Mouse (Mus musculus): ENCODE measurements around the gene Crispld2. TPM values are rescaled to one million over a fixed set of nuclear protein-coding genes. Genes with fewer than 3 reads are reported as not detected.

Gene Crispld2
- polyA plus RNA-seq, 1 experiment, result not detected

DNA sequence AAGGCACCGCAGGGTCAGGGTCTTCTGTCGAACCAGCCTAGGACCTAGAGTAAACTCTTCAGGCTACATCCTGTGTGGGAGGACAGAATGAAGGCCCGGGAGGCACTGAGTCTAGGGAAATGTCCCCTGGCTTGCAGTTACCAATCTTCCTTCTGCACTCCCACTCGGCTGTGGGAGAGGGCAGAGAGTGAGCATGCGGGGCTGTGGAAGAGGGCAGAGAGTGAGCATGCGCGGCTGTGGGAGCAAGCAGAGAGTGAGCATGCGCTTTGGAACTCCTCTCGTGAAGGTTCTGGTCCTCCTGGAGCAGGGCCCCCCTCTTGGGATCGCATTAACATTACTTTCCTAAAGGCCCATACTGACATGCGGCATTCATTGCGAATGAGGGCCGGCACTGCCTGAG lies 25.1 kb downstream of the Crispld2 start:
- H3K27me3 ChIP-seq (ENCODE audit: control insufficient read depth), result no peaks in the 10 kb centered on the region
- no peaks in the 10 kb centered on the region for H3K9me3 ChIP-seq (ENCODE audit: control insufficient read depth, low read length)
- no peaks in the 10 kb centered on the region for H3K4me1 ChIP-seq (ENCODE audit: control insufficient read depth)
- H3K36me3 ChIP-seq (ENCODE audit: control insufficient read depth), result no peaks in the 10 kb centered on the region
- H3K4me3 ChIP-seq (replicated peaks), result no peak overlapping the region
- TF ChIP-seq GATA1 (IDR thresholded peaks at IDR 0.05; ENCODE audit: low read length) (no peak), TAL1 (IDR thresholded peaks at IDR 0.05; ENCODE audit: low read length) (no peak)

DNA sequence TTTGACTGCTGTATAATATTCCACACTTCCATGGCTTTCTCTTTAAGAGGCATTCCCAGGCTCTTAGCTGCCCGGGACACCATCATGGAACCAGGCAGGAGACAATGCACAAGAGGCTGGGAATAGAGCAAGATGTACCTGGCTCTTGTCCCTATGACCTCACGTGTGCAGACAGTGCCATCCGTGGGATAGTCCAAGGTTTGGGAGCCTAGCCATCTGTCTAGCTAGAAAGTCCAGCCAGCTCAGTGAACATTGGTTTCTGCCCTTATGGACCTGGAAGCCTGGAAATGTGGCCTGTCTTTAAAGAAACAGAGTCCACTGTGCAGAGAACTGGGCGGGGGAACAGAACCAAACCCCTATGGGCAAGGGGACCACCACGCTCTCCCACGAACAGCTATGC lies 25.5 kb downstream of the Crispld2 start:
- TF ChIP-seq GATA1 (IDR thresholded peaks at IDR 0.05; ENCODE audit: low read length) (no peak), TAL1 (IDR thresholded peaks at IDR 0.05; ENCODE audit: low read length) (no peak)
- no peaks in the 10 kb centered on the region for H3K9me3 ChIP-seq (ENCODE audit: control insufficient read depth, low read length)
- no peak overlapping the region for H3K4me3 ChIP-seq (replicated peaks)
- no peaks in the 10 kb centered on the region for H3K4me1 ChIP-seq (ENCODE audit: control insufficient read depth)
- H3K36me3 ChIP-seq (ENCODE audit: control insufficient read depth), result no peaks in the 10 kb centered on the region
- no peaks in the 10 kb centered on the region for H3K27me3 ChIP-seq (ENCODE audit: control insufficient read depth)

DNA sequence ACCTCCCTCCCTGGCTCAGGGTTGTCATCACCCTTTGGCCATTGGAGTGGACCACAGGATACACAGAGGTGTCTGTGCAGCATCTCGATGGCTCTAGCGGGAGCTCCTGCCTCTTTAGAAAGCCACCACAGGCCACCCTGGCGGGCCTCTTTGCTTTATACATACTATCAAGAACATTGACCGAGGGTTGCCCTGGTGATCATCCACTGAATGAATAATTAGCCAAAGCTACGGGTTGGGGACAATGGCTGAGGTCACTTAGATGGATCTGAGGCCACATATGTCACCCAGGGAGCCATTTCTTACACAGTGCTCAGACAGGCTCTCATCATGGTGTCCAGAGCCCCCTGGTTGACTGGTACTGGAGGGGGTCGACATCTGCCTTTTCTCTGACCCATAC lies 26.1 kb downstream of the Crispld2 start:
- TF ChIP-seq GATA1 (IDR thresholded peaks at IDR 0.05; ENCODE audit: low read length), result no peak
- TF ChIP-seq TAL1 (IDR thresholded peaks at IDR 0.05; ENCODE audit: low read length), result no peak
- Histone ChIP-seq H3K36me3 (ENCODE audit: control insufficient read depth) (no peaks in the 10 kb centered on the region), H3K4me3 (replicated peaks) (no peak overlapping the region), H3K27me3 (ENCODE audit: control insufficient read depth) (no peaks in the 10 kb centered on the region), H3K4me1 (ENCODE audit: control insufficient read depth) (no peaks in the 10 kb centered on the region), H3K9me3 (ENCODE audit: control insufficient read depth, low read length) (no peaks in the 10 kb centered on the region)

DNA sequence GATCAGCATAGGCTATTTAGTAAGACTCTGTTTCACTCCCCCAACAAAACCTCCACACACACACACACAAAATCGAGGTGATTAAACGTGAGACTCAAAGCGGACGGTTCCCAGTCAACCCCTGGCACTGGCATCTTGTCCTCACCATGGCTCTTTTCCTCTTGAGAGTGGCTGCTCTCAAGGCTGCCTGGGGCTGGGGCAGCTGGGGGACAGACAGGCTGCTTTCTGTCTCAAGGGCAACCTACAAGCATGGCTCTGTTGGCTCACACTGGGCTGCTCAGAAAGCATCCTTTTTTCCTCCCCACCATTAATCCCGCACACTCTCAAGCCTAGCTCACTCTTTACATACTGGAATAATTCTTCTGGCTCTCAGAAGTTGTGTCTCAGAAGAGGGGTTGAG lies 27.1 kb downstream of the Crispld2 start:
- Histone ChIP-seq H3K9me3 (ENCODE audit: control insufficient read depth, low read length) (no peaks in the 10 kb centered on the region), H3K27me3 (ENCODE audit: control insufficient read depth) (no peaks in the 10 kb centered on the region), H3K4me1 (ENCODE audit: control insufficient read depth) (no peaks in the 10 kb centered on the region), H3K36me3 (ENCODE audit: control insufficient read depth) (no peaks in the 10 kb centered on the region), H3K4me3 (replicated peaks) (no peak overlapping the region)
- TF ChIP-seq TAL1 (IDR thresholded peaks at IDR 0.05; ENCODE audit: low read length) (no peak), GATA1 (IDR thresholded peaks at IDR 0.05; ENCODE audit: low read length) (no peak)

DNA sequence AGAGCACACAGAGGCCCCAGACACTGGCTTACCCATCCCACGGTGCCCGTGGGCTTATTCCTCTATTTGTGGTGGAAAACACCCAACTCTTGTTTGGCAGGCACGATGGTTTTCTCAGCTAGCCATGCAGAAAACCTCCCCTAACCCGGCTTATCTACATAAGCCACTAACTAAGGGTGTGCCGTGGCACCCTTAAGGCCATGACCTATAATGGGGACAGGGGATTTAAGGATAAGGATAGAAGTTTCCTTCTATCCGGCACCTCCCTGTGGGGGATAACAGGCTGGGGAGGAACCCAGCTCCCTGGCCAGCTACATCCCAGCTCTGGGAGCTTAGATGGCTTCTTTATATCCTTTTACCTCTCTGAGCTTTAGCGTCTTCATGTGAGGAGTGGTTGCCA lies 28.1 kb downstream of the Crispld2 start:
- no peaks in the 10 kb centered on the region for H3K27me3 ChIP-seq (ENCODE audit: control insufficient read depth)
- TF ChIP-seq GATA1 (IDR thresholded peaks at IDR 0.05; ENCODE audit: low read length) (no peak), TAL1 (IDR thresholded peaks at IDR 0.05; ENCODE audit: low read length) (no peak)
- no peaks in the 10 kb centered on the region for H3K4me1 ChIP-seq (ENCODE audit: control insufficient read depth)
- H3K9me3 ChIP-seq (ENCODE audit: control insufficient read depth, low read length), result no peaks in the 10 kb centered on the region
- no peaks in the 10 kb centered on the region for H3K36me3 ChIP-seq (ENCODE audit: control insufficient read depth)
- H3K4me3 ChIP-seq (replicated peaks), result no peak overlapping the region

DNA sequence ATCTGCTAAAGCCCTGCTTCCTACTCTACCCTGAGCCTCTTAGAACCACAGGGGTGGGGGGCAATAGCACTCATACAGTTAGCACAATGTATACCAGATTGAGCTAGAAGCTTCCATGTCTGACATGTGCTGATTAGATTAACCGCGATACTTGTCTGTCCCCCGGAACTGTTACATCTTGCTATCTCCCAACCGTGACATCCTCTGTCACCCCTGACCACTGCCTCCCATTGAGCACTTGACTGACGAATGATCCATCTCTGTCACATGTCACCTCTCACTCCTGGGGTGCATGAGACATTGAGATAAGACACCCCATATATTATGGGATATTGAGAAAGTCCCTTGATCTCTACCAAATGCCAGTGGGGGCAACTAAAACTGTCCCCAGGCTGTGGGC lies 34.0 kb downstream of the Crispld2 start:
- Histone ChIP-seq H3K4me1 (ENCODE audit: control insufficient read depth) (no peaks in the 10 kb centered on the region; the same call in 1 of the 2 replicates), H3K27me3 (ENCODE audit: control insufficient read depth) (no peaks in the 10 kb centered on the region; the same call in 1 of the 2 replicates), H3K4me3 (replicated peaks) (no peak overlapping the region), H3K9me3 (ENCODE audit: control insufficient read depth, low read length) (no peaks in the 10 kb centered on the region), H3K36me3 (ENCODE audit: control insufficient read depth) (no peaks in the 10 kb centered on the region)
- TF ChIP-seq GATA1 (IDR thresholded peaks at IDR 0.05; ENCODE audit: low read length) (no peak), TAL1 (IDR thresholded peaks at IDR 0.05; ENCODE audit: low read length) (no peak)

DNA sequence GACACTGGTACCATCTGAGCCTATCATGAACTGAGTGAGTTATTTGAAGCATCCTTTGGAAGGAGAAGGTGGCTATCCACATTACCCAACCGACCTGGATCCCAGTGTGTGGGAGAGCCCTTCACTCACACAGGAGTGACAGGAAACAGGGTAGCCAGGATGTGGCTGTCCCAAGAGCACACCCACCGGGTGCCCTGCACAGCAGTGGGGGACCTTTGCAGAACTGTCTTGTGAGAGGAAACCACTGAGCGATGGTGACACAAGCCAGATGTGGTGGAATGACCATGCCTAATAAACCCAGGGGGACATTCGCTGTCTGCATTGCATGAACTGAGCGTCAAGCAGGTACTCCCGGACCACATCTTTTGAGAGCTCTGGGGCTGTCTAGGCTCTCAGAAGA lies 34.8 kb downstream of the Crispld2 start:
- H3K9me3 ChIP-seq (ENCODE audit: control insufficient read depth, low read length), result no peaks in the 10 kb centered on the region
- no peak overlapping the region for H3K4me3 ChIP-seq (replicated peaks)
- no peaks in the 10 kb centered on the region; the same call in 1 of the 2 replicates for H3K4me1 ChIP-seq (ENCODE audit: control insufficient read depth)
- H3K36me3 ChIP-seq (ENCODE audit: control insufficient read depth), result no peaks in the 10 kb centered on the region
- H3K27me3 ChIP-seq (ENCODE audit: control insufficient read depth), result no peaks in the 10 kb centered on the region; the same call in 1 of the 2 replicates
- TF ChIP-seq TAL1 (IDR thresholded peaks at IDR 0.05; ENCODE audit: low read length) (no peak), GATA1 (IDR thresholded peaks at IDR 0.05; ENCODE audit: low read length) (no peak)

DNA sequence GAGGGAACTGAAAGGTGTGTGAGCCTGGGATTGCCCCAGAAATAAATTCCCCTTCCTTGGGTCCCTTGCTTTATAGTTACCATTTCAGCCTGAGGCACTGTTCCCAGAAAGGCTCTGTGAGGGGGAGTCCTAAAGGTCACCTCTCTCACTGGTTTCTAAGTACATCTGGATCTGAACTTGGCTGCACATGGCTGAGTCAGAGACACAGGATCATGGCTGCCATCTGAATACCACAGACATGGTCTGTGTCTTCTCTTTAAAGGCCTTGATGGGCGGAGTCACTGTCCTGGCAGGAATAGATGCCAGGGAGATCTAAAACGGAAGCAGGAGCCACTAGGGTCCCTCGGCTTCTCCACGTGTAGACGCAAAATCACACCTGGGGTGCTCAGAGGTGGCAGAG lies 38.2 kb downstream of the Crispld2 start:
- Histone ChIP-seq H3K9me3 (ENCODE audit: control insufficient read depth, low read length) (no peaks in the 10 kb centered on the region), H3K4me1 (ENCODE audit: control insufficient read depth) (no peaks in the 10 kb centered on the region; the same call in 1 of the 2 replicates), H3K27me3 (ENCODE audit: control insufficient read depth) (no peaks in the 10 kb centered on the region; the same call in 1 of the 2 replicates), H3K36me3 (ENCODE audit: control insufficient read depth) (no peaks in the 10 kb centered on the region), H3K4me3 (replicated peaks) (no peak overlapping the region)
- TF ChIP-seq TAL1 (IDR thresholded peaks at IDR 0.05; ENCODE audit: low read length), result no peak
- no peak for TF ChIP-seq GATA1 (IDR thresholded peaks at IDR 0.05; ENCODE audit: low read length)

DNA sequence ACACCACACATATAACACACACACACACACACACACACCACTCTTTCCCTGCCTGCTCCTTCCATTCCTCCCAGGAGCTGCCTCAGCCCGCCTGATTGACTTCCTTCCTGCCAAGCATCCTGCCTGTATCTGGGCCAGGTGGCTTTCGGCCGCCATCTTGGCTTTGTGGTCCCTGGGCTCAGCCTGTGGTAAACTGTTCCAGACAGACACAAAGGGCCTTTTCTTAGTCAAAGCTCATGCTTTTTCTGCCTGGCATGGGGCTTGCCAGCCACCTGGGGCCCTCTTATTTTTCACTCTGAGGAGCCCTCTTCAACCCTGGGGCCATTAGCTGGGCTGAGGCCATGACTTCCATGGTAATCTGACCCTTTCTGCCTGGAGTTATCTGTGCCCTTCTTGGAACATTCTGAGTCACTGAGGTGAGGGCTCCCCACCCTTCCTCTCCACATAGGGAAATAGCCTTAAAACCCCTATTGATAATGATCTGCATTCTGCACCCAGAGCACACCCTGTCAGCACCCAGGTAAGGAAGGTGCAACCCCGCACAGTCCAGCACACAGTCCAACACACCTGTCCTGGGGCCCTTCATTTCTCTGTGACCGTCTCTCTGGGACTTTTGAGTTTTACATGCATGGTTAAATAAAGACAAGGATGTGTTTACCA lies 40.4 kb downstream of the Crispld2 start:
- Histone ChIP-seq H3K36me3 (ENCODE audit: control insufficient read depth) (no peaks in the 10 kb centered on the region), H3K9me3 (ENCODE audit: control insufficient read depth, low read length) (no peaks in the 10 kb centered on the region), H3K27me3 (ENCODE audit: control insufficient read depth) (no peaks in the 10 kb centered on the region), H3K4me1 (ENCODE audit: control insufficient read depth) (no peaks in the 10 kb centered on the region), H3K4me3 (replicated peaks) (no peak overlapping the region)
- TF ChIP-seq GATA1 (IDR thresholded peaks at IDR 0.05; ENCODE audit: low read length), result no peak
- no peak for TF ChIP-seq TAL1 (IDR thresholded peaks at IDR 0.05; ENCODE audit: low read length)

DNA sequence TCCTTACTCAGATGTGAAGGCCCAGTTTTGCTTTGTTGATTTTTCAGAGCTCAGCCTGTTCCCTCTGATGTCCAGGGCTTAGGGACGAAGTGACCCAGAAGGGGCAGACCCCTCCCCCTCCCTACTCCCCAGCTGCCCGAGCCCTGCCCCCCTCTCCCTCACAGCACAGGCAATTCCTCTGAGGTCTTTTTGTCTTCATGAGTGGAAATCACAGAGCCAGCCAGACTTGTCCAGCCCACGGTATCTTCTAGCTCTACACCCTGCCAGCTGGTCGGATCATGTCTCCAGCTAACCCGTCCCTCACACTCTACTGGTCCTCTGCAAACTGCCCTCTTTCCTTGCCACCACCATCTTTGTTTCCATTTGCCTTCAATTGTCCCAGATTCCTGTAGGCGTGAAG lies 42.2 kb downstream of the Crispld2 start:
- Histone ChIP-seq H3K4me3 (replicated peaks) (no peak overlapping the region), H3K4me1 (ENCODE audit: control insufficient read depth) (no peaks in the 10 kb centered on the region), H3K36me3 (ENCODE audit: control insufficient read depth) (no peaks in the 10 kb centered on the region), H3K9me3 (ENCODE audit: control insufficient read depth, low read length) (no peaks in the 10 kb centered on the region), H3K27me3 (ENCODE audit: control insufficient read depth) (no peaks in the 10 kb centered on the region)
- TF ChIP-seq GATA1 (IDR thresholded peaks at IDR 0.05; ENCODE audit: low read length), result no peak
- TF ChIP-seq TAL1 (IDR thresholded peaks at IDR 0.05; ENCODE audit: low read length), result no peak
